Mouse (Mus musculus) adrenal gland, adult 18-20 months (tissue): Measurements from ENCODE around the gene Nrros. TPM values are rescaled to one million over a fixed set of nuclear protein-coding genes. Genes with fewer than 3 reads are reported as not detected.

ENCODE experiments used
- DNase-seq, 2 experiments: peaks; one replicate each; pipeline ENCODE4 v3.0.0; 2021 to 2022; ENCODE audit warnings: low spot score in 2 of 2
- long read RNA-seq, 2 experiments: library from polyadenylated mRNA; stranded (forward); transcript quantifications; one replicate each; pipeline ENCODE4 v2.0.0; 2021
- total RNA-seq, 2 experiments: library from RNA; stranded (reverse); gene quantifications; 1 replicate in 1 of 2; 2 replicates in 1 of 2; pipeline ENCODE4 v1.2.3; 2021

Gene Nrros
- 1 to 10 TPM; 4.6 to 7.4 TPM for total RNA-seq
- long read RNA-seq, experiment 1, transcript Nrros-201 (3 exons, 2,548 nt): major isoform, 6 of 11 reads
- long read RNA-seq, experiment 1, partial matches to known transcripts: 0 of 11 reads
- long read RNA-seq, experiment 1, other reads (novel, unspliced or antisense): 1 of 11 reads
- long read RNA-seq, experiment 2, transcript Nrros-201 (3 exons, 2,548 nt): major isoform, 15 of 24 reads
- long read RNA-seq, experiment 2, partial matches to known transcripts: 0 of 24 reads
- long read RNA-seq, experiment 2, other reads (novel, unspliced or antisense): 6 of 24 reads

DNA sequence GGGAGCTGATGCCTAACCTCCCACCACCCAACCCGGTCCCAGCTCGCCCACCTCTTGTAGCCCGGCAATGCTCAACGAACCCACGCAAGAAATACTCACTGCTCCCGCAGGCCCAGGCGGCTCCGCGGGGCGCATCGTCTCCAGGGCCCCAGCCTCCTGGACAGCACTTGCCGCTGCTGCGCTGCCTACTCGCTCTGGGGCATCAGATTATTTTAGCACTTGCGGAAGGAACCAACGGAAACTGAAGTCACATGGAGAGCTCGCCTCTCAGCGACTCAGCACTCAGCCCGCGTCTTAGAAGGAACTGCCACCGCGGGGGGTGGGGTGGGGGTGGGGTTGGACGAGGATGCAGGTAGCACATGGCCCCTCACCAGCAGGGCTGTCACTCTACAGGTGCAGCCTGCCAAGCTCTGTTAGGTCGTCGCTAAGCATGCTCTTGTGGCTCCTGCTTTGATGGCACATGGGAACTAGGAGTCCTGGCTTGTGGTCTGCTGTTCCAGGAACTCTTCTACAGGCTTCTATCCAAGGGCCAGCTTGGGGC, at the start of gene Nrros:
Nrros (minus strand) TSS at position 314 of the 541 bp plus-strand sequence.
- peak in 1 of 2 experiments; percentile 53 for DNase-seq

DNA sequence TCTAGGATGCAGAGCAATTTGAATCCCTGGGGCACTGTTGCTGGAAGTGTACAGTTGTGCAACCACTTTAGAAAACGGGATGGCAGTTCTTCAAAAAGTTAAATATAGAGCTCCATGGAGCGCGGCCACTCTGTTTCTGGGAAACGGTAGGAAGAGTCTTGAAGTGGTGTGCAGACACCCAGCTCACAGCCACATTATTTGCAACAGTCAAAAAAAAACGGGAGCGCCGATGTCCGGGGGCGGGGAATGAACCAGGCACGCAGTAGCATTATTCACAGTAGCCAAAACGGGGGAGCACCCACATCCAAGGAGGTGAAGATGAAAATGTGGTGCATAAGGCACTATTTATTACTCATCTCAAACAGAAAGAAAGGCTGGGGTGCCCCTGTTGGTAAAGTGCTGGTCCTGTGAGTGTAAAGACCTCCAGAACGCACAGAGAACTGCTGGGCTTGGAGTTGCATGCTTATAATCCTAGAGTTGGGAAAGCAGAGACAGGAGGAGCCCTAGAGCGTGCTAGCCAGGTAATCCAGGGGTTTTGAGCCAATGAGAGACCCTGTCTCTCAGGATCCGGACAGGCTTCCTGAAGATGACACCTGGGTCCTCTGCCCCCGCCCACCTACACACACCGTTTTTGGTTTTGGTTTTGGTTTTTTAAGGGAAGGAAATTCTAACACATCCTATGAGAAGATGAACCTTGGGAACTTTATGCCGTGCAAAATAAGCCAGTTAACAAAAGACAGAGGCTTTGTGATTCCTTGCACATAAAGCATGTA, 49.6 kb upstream of the Nrros start:
- DNase-seq: no peak

DNA sequence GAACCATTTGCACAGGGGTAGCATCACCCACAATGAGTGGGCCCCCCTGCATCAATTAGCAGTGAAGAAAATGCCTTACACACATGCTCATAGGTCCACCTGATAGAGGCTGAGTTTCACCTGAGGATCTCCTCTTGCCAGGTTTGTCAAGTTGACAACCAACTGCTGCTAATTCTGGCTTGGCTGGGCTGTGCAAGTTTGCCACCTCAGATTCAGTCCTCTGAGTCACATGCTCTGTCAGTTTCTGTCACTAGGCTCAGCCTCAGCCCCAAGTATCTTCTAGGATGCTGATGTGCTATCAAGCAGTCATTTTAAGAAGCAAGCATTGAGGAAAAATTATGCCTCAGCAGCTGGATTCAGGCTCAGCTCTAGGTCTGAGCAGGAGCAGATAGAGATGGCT, 48.8 kb upstream of the Nrros start:
- DNase-seq: no peak

DNA sequence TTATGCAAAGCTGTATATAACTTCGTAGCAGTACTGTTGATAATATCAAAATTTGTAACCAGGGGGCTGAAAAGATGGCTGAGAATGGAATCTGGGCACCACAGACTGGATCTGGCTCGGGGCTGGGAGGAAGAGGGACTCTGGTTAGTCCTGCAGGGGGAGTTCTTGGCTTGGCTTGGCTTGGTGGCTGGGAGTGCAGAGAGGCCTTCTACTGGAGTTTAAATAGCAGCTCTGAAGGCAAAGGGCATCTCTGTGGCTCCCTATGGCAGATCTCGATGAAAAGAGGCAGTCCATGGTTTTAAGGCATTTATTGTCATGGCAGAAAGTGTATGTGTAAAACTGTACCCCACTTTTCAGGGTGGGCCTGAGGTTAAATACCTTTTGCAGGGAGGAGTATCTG, 39.5 kb upstream of the Nrros start:
- DNase-seq: no peak

DNA sequence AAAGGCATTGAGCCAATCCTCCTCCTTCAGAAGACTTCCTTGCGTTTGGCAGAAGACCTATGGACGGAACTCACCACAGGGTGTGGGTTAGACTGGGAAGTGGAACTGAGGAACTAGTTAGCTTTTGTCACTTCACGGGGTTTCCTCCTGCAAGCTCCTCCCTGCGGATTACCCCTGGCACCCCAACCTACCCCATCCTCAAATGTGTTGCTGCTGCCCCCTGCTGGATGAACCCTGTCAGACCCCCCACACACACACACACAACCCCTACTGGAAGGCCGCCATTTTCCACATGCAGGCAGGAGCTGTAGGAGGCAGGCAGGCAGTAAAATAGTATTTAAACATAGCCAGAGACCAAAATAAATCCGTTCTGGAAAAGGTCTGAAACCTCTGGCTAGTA, 37.3 kb upstream of the Nrros start:
- peak; percentile 65 to 81 for DNase-seq

DNA sequence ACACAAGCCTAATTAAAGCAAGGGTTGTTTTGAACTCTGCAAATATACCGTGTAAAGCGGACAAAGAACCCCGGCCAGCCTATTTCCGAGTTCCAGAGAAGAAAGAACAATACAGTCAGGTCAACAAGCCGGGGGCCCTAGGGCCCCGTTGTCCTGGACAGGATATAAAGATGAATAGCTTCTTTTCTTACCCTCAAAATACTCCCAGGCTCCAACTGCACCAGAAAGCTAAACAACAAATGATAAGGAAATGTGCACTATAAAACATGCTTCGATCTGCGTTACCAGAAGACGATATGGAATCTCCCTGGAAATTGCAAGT, 35.6 kb upstream of the Nrros start:
- no peak for DNase-seq

DNA sequence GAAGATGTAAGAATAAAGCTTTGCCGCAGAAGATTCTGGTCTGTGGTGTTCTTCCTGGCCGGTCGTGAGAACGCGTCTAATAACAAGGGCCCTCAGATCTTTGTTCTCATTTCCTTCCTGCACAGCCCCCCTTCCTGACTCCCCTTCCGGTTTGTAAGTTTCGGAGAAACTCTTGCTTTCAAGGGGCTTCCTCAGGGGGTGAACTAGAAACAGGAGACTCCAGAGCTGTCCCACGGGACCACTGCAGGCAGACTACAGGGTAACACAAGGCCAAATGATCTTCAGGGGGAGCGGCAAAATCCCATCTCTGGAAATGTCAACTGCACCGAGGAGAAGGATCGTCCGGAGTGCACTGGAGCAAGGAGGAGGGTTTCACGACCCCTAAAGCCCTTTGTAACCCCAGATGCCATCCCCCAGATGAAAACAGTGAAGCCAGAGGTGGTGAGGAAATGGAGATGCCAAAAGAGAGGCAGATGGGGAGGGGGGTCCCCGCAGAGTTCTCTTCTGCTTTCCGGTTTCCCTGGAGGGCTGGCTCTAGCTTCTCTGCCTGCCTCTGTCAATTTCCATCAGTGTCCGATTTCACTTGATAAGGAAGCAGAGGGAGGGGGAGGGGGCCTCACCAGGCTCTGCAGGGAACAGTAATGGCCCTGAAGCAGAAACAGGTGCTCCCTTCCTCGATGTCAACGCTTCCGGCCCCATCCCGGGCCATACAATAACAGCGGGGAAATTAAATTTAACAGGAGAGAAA, 35.0 kb upstream of the Nrros start:
- DNase-seq: no peak

DNA sequence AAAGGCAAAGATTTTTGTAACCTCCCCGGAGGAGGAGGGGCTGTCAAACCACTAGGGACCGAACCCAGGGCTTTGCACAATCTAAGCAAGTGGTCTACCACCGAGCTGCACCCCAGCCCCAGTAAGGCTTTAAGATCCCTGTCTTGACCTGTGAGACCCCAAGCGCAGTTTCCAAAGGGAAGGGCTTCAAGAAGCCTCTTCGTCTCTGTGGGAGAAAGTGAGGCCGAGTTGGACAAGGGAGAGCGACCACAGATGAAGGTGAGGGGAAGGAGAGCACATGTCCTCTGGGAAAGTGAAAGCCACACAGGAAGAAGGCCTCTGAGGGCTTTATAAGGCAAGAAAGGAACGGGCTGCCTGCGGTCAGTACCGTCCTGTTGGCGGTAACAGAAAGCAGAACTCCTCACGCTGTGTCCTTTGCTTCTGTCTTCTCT, 24.6 kb upstream of the Nrros start:
- no peak for DNase-seq

DNA sequence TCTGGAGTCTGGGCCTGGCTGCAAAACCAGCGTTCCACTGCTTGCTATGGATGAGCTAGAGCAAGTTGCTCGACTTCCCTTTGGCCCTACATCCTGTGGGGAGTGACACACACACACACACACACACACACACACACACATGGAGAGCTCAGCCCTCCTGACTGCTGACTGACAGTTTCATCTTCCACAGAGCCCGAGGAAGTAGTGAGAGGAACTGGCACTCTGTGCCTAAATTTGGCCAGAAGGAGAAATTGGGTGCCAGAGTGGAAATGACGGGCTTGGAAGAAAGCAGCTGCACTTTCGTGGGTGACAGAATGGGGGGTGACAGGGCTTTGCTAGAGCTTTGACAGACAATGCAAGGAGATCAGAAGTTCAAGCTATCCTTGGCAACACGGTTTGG, 23.7 kb upstream of the Nrros start:
- no peak for DNase-seq

DNA sequence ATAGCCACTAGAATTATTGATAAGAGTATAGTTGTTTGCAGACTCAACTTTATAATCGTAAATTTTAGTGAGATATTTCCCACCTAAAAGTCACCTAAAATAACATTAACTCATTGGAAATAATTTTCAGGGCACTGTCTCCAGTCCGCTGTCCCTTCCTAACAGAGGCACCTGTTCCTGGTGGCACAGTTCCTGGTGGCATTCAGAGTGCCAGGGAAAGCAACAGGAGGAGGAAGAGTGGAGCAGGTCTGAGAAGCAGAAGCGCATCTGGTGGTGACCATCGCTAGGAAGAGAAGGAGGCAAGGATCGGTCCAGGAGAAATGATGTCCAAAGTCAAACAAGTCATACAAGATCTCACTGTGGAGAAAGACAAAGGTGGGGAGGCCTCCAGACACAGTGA, 20.7 kb upstream of the Nrros start:
- DNase-seq: no peak

DNA sequence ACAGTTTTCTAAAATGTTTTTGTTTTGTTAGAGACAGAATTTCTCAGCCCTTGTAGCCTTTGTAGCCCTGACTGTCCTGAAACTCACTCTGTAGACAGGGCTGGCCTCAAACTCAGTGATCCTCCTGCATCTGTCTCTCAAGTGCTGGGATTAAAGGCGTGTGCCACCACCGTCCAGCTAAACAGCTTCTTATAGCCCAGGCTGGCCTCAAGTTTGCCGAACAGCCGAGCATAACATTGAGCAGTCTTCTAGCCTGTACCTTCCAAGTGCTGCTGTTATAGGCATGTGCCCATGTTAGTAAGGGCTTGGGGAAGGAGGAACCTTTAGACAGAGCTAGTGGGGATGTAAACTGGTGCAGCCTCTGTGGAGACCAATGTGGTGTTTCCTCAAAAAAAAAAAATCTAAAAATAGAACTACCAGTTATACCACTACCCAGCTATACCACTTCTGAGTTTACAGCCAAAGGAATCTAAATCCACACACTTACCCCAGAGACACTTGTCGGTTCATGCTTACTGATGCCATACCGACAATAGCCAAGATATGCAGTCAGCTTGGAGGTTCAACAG, 14.0 kb upstream of the Nrros start, which contains the start of gene Bex6:
Bex6 (plus strand) TSS at position 491 of the 569 bp plus-strand sequence.
- DNase-seq: no peak

DNA sequence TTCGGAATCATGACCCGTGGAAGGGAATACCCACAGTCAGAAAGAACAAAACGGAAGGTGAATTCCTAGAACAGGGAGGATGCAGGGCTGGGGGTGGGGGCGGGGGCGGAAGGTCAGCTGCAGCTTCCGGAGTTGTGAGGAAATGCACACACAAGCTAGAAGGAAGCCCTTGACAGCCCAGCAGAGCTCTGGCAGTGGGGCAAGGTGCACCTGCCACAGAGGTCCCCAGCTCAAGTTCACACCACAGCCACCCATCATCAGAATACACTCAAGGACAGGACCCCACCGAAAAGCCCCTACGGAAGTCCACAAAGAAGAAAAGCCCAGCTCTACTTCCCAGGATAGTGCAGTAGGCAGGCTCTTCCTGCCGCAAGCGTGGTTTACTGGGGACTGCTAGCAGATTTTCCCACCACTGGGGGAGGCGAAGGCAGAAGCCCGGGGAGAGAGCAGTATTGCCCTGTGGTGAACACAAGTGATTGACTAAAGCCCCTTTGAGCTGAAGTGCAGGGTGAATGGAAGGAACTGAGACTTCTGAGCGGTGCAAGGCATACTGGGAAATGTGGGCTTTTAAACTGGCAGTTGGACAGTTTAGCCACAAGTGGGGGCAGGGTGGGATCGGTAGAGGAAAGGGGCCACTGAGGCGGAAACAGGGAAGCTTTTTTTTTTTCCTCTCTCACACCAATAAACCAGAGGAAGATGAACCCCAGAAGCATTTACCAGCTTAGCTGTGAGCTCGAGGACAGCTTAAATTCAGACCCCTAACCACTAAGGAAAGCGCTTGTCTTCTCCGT, 11.7 kb upstream of the Nrros start:
- DNase-seq: no peak

DNA sequence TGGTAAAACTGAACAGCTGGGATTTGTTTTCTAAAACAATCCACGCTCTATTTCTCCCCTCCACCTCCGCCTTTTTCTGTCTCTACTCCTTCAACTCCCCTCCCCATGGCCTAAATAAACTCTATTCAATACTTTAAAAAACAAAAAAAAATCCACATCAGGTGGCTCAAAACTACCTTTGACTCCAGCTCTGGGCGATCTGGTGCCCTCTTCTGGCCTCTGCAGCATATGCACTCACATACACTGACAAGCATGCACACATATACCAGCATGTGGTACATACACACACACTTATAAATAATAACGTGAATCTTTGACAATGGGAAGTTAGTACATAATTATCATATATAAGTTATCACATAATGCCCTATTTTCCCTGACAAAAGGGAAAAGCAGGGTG, 9.6 kb upstream of the Nrros start:
- DNase-seq: no peak

DNA sequence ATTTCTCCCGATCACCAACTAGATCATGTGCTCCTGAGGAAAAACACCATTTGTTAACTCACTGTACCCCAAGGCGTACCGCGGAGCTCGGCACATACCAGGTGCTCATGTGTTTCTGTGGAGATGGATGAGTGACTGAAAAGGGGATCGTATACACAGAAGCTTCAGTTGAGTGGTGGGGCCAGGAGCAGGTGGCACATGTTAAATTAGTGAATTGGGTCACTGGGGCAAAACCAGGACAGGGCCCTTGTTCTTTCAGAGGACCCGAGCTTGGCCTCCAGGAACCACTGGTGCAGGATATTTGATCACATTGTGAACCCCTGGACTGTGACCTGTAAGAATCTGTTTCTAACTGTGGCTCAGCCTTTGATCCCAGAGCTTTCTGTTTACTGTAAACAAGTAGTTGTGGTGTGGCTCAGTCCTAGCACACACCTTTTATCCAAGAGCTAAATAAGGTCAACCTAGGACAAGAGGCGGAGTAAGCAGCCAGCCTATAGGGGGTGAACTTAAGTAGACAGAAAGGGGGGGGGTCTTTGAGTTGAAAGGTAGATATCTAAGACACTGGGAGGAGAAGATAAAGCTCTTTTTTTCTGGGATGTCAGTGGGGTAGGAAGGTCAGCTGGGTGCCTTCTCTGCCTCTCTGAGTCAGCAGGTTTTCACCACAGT, 9.1 kb upstream of the Nrros start:
- DNase-seq: no peak

DNA sequence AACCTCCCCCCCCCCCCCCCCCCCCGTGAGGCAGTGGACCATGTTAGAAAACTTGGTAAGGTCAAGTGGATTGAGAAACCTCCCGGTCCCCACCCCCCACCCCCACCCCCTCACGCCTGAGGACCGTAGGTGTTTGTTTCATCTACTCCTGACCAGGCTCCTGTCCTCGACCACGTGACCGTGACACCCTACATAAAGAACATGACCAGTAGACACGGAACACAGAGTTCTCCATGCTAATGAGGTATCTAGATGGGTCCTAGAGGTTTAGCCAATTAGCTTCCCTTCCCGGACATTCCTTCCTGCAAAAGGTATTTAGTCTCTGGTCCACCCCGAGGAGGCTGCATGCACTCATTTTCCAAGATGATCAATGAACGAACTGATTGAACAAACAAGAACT, 8.0 kb upstream of the Nrros start:
- DNase-seq: no peak

DNA sequence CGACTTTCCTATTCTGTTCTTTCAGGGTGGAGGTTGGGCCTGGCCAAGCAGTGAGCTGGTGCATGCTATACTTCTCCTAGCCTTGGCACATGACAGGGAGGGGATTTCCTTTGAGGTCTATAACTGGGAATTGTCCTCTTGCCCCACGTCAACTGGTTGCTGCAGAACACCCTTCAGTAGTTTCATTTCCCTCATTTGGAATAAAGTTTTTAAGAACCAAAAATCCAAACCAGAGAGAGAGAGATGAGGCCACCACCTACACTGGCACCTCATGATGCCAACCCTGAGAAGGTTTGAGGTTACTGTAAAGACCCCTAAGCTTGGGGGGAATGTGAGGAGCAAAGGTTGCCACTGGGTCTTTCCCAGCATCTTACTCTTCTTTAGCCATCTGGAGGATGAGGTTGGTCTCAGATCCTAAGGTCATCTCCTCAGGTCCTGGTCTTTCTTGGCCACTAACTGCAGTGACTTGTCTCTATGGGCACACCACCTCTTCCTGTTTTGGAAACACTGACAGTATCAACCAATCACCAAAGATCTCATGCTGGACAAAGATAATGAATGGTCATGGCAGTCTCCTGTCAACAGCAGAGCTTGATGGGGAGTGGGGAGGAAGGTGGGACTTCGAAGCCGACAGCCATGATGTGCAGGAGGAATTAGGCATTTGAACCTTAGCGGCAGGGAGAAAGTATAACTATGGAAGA, 5.8 kb upstream of the Nrros start:
- DNase-seq: no peak

DNA sequence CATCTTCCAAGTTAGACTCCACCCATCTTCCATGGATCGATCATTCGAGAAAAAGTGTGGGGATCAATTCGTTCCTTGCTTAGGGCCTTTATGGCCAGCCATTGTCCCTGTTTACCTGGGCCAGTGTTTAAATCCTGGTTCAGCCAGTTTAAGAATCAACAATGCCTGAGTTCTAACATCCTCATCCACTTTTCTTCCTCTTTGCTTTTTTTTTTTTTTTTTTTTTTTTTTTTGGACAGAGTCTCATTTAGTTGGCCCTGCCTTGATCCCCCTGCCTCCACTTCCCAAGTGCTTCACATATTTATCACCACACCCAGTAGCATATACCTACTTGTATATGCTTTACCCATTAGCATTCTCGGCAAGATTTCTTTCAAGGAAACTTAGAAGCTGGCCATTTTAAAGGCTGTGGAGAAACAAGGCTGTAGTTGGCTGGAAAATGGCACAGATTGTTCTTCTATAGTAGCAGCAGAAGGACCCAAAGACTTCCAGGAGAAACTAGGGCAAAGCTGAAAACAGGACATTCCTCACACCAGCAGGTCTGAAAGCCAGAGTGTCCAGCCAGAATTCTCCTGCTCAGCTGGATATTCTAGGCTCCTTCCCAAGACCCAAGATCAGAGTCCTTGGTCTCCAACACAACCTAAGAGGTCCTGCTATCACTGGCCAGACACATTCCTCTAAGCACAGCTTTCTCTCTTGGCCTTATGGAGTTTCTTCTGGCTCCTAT, 2.6 kb upstream of the Nrros start:
- no peak for DNase-seq

DNA sequence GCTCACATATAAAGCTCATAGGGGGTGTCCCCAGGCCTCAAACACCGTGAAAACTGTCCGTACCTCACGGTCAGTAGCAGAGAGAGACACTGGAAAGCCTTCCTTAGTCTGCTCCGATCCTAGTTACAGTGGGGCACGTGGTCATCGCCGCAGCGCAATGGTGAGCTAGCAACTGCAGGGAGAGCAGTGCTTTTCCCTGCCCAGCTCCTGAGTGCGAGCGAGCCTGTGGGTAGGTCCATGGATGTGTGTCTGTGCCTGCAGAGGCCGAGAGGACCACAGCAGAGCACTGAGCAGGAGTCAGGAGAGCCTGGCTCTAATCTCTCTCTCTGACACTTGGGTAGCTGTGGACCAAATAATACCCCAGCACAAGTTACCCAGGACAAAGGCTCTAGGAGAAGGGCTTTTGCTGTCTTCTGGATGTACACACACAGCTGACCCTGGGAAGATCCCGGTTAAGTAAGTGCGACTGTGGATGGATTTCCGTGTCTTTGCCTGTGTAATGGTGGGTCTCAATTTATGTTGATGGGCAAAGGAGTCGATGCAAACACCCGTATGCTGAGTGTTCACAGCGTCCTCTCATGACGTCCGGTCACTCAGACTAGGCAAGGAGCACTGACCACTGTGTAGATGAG, 882 bp downstream of the Nrros start:
- DNase-seq: no peak
